Mouse (Mus musculus) megakaryocyte, embryonic 14.5 days (primary cell): Measurements from ENCODE around the gene Lzts2.

Experiments used
- FLI1 ChIP-seq: IDR thresholded peaks from 2 replicates; pipeline ENCODE4 v1.6.1; 2012; ENCODE audit warnings: low read length, inconsistent platforms, mixed read lengths
- GATA1 ChIP-seq: IDR thresholded peaks from 3 replicates; pipeline ENCODE4 v1.6.1; 2012; ENCODE audit warnings: mixed read lengths, low read length, inconsistent platforms, borderline replicate concordance

GRCm38 (mm10) chr19:44984420-44984819 lies 29.8 kb upstream of the Lzts2 start:
- no peak for TF ChIP-seq GATA1
- no peak for TF ChIP-seq FLI1
